Mouse (Mus musculus): ENCODE data around the gene Hist1h2af. TPM values are rescaled to one million over a fixed set of nuclear protein-coding genes. Genes with fewer than 3 reads are reported as not detected.

Hist1h2af gene
- total and polyA plus RNA-seq, 2 experiments from 2014 or later: 2.6 to 369 TPM

DNA sequence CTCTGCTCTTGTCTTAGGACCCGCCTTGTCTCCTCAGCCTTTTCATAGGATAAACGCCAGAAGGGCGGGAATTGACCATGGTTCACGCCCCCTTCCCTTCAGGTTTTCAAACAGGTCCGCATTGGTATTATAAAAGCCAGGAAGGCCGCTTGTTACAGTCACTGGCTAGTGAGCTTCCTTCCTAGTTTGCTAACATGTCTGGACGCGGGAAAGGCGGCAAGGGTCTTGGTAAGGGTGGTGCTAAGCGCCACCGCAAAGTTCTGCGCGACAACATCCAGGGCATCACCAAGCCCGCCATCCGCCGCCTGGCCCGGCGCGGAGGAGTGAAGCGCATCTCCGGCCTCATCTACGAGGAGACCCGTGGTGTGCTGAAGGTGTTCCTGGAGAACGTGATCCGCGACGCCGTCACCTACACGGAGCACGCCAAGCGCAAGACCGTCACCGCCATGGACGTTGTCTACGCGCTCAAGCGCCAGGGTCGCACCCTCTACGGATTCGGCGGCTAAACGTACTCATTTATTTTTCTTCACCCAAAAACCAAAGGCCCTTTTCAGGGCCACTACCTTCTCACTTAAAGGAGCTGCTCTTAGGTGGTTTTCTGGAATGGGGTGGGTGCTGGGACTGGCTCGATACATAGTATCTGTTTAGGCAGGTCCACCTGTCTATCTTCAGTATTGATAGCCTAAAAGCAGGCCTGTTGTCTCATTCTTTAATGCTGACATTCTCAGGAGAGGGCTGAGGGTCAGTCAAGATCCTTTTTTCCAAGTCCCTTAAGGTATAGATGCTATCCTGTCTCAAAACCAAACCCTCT is 47.9 kb downstream of the Hist1h2af start, which contains the start of gene Hist1h4d:
Gene Hist1h4d (plus strand): TSS at position 191 of the 811 bp plus-strand sequence.
- Histone ChIP-seq H3K4me3 (ENCODE audit: low read depth, low read length) (peak within 1 kb of the TSS; percentile 35), H3K27ac (ENCODE audit: low read depth) (peak within 1 kb of the TSS; percentile 63), H3K4me1 (ENCODE audit: control insufficient read depth, insufficient read depth) (peaks cover 22% of the 10 kb centered on the region; the same call in 1 of the 2 replicates), H3K9me3 (replicated peaks; ENCODE audit: control insufficient read depth, low read length) (no peaks in the 10 kb centered on the region), H3K4me2 (ENCODE audit: low read depth, low read length) (peak within 1 kb of the TSS; percentile 57), H3K36me3 (replicated peaks; ENCODE audit: control insufficient read depth, insufficient read depth, low read length) (no peaks in the 10 kb centered on the region), H3K27me3 (ENCODE audit: control insufficient read depth, insufficient read depth, low read length) (no peaks in the 10 kb centered on the region), H3K9ac (replicated peaks; ENCODE audit: low read depth, low read length) (peak within 1 kb of the TSS; percentile 32; the same call in 1 of the 2 replicates)
- ATAC-seq (ENCODE audit: insufficient read depth, low read depth): peak; percentile 84
- TF ChIP-seq CTCF (IDR thresholded peaks at IDR 0.05; ENCODE audit: low read depth) (no peak), EP300 (IDR thresholded peaks at IDR 0.05; ENCODE audit: low read depth) (peak; percentile 96)
- peak; percentile 94 for DNase-seq (ENCODE audit: low spot score)
- under 1% methylated on average over 43 of the region's 43 CpGs for WGBS

DNA sequence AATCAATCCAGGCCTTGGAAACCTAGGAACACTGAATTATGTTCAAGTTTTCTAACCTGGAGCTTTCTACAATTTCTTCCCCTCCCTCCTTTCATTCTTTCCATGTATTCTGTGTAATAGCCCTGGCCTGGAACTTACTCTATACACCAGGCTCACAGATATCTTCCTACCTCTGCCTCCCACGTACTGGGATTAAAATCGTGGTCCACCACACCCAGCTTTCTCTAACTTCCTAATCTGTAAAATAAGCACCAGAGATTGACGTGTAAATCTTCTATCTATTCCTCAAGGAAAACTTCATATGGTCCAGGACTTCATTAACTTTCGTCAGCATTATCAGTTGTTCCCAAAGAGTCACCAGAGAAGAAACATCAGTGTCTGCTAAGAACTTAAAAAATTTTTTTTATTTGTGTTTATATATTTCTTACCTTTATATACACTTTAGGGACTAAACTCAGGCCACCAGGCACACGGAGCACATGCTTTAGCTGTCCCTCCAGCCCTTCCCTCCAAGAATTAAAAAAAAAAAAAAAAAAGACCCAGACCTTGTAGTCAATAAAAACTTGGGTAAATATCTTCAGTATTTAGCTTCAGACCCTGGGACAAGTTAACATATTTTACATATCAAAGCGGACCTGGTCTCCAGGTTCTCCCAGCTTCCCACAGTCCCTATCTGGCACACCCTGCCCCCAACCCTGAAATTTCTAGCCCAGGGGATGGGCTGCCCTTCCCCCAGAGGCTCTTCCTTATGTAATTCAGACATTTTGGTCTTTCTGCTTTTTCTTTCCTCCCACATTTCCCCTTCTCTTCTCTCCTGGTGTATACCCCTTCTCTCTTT is 48.7 kb downstream of the Hist1h2af start:
- no peaks in the 10 kb centered on the region for H3K36me3 ChIP-seq (replicated peaks; ENCODE audit: control insufficient read depth, insufficient read depth, low read length)
- H3K4me1 ChIP-seq (ENCODE audit: control insufficient read depth, insufficient read depth): peaks cover 24% of the 10 kb centered on the region; the same call in 1 of the 2 replicates
- H3K27ac ChIP-seq (ENCODE audit: low read depth): peak overlapping the region; percentile 63
- 29% methylated on average over 6 of the region's 6 CpGs for WGBS
- peak overlapping the region; percentile 32; the same call in 1 of the 2 replicates for H3K9ac ChIP-seq (replicated peaks; ENCODE audit: low read depth, low read length)
- H3K9me3 ChIP-seq (replicated peaks; ENCODE audit: control insufficient read depth, low read length): no peaks in the 10 kb centered on the region
- no peak for DNase-seq (ENCODE audit: low spot score)
- TF ChIP-seq EP300 (IDR thresholded peaks at IDR 0.05; ENCODE audit: low read depth) (no peak), CTCF (IDR thresholded peaks at IDR 0.05; ENCODE audit: low read depth) (no peak)
- H3K27me3 ChIP-seq (ENCODE audit: control insufficient read depth, insufficient read depth, low read length): no peaks in the 10 kb centered on the region
- peak overlapping the region; percentile 35 for H3K4me3 ChIP-seq (ENCODE audit: low read depth, low read length)
- no peak for ATAC-seq (ENCODE audit: insufficient read depth, low read depth)
- H3K4me2 ChIP-seq (ENCODE audit: low read depth, low read length): peak overlapping the region; percentile 57

DNA sequence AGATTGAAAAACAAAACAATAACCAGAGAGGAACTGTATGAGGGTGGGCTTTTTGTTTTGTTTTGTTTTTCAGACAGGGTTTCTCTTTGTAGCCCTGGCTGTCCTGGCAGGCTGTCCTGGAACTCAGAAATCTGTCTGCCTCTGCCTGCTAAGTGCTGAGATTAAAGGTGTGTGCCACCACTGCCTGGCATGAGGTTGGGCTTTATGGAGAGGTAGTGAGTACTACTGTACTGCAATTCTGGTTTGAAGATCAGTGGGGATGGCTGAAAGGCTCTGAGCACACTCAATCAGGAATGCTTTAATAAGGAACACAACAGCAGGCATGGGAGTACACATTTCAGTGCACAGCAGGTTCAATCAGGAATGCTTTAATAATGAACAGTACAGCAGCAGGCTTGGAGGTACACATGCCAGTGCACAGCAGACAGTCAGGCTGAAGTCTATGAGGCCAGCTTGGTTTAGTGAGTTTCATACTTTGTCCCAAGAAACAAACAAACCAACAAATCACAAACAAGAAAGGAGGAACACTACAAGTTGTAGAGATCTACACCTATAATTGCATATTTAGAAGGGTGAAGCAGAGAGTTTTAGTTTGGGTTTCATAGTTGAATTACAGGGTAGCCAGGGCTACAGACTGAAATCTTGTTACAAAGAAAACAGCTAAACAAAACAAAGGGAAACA is 49.8 kb downstream of the Hist1h2af start:
- ATAC-seq (ENCODE audit: insufficient read depth, low read depth): no peak
- H3K4me3 ChIP-seq (ENCODE audit: low read depth, low read length): no peak overlapping the region
- H3K27ac ChIP-seq (ENCODE audit: low read depth): peak overlapping the region; percentile 28; the same call in 1 of the 2 replicates
- H3K27me3 ChIP-seq (ENCODE audit: control insufficient read depth, insufficient read depth, low read length): no peaks in the 10 kb centered on the region
- no peaks in the 10 kb centered on the region for H3K9me3 ChIP-seq (replicated peaks; ENCODE audit: control insufficient read depth, low read length)
- H3K4me2 ChIP-seq (ENCODE audit: low read depth, low read length): no peak overlapping the region
- H3K4me1 ChIP-seq (ENCODE audit: control insufficient read depth, insufficient read depth): peaks cover 24% of the 10 kb centered on the region; the same call in 1 of the 2 replicates
- H3K9ac ChIP-seq (replicated peaks; ENCODE audit: low read depth, low read length): no peak overlapping the region
- no peak for DNase-seq (ENCODE audit: low spot score)
- H3K36me3 ChIP-seq (replicated peaks; ENCODE audit: control insufficient read depth, insufficient read depth, low read length): no peaks in the 10 kb centered on the region
- TF ChIP-seq EP300 (IDR thresholded peaks at IDR 0.05; ENCODE audit: low read depth): no peak
- TF ChIP-seq CTCF (IDR thresholded peaks at IDR 0.05; ENCODE audit: low read depth): no peak

Small RNA genes within 50 kb of the gene (microRNA-seq; reads per million reads assigned to microRNA genes)
- gene Gm44297 (not detected), gene Gm44359 (not detected), gene Gm44394 (not detected), gene n-TStga1 (0.54 reads per million)

Other genes with a start within 250 kb of the Hist1h2af start
Only the 30 nearest of the 34 such genes appear.
- gene Zfp322a, start 164.7 kb upstream of the Hist1h2af start, total RNA-seq (2014; rRNA removed; ENCODE audit: low replicate concordance): 10.0 and 11.9 TPM in 2 replicates
- gene Zfp322a, start 164.7 kb upstream of the Hist1h2af start, polyA plus RNA-seq (2015; fragmentation: Nextera tagmentation; extraction: Ambion mirVana): 27.0 and 28.1 TPM in 2 replicates
- 6.7 and 7.4 TPM in 2 replicates for gene Abt1, start 110.0 kb upstream of the Hist1h2af start, total RNA-seq (2014; rRNA removed; ENCODE audit: low replicate concordance)
- gene Abt1, start 110.0 kb upstream of the Hist1h2af start, polyA plus RNA-seq (2015; fragmentation: Nextera tagmentation; extraction: Ambion mirVana): 6.8 and 7.2 TPM in 2 replicates
- 0.27 TPM in 1 of 2 replicates, not detected in the other for gene Btn1a1, start 68.0 kb upstream of the Hist1h2af start, total RNA-seq (2014; rRNA removed; ENCODE audit: low replicate concordance)
- 0.14 and 0.18 TPM in 2 replicates for gene Btn1a1, start 68.0 kb upstream of the Hist1h2af start, polyA plus RNA-seq (2015; fragmentation: Nextera tagmentation; extraction: Ambion mirVana)
- gene Btn2a2, start 45.0 kb upstream of the Hist1h2af start, total RNA-seq (2014; rRNA removed; ENCODE audit: low replicate concordance): not detected in 2 replicates
- 0.04 and 0.15 TPM in 2 replicates for gene Btn2a2, start 45.0 kb upstream of the Hist1h2af start, polyA plus RNA-seq (2015; fragmentation: Nextera tagmentation; extraction: Ambion mirVana)
- 3,824 and 4,565 TPM in 2 replicates for gene Hist1h4h, start 2.9 kb upstream of the Hist1h2af start, total RNA-seq (2014; rRNA removed; ENCODE audit: low replicate concordance)
- gene Hist1h4h, start 2.9 kb upstream of the Hist1h2af start, polyA plus RNA-seq (2015; fragmentation: Nextera tagmentation; extraction: Ambion mirVana): 30.4 and 37.5 TPM in 2 replicates
- 709 and 989 TPM in 2 replicates for gene Hist1h3g, start 1.5 kb downstream of the Hist1h2af start, total RNA-seq (2014; rRNA removed; ENCODE audit: low replicate concordance)
- 2.4 and 2.5 TPM in 2 replicates for gene Hist1h3g, start 1.5 kb downstream of the Hist1h2af start, polyA plus RNA-seq (2015; fragmentation: Nextera tagmentation; extraction: Ambion mirVana)
- 82.5 and 133 TPM in 2 replicates for gene Hist1h2bh, start 9.5 kb downstream of the Hist1h2af start, total RNA-seq (2014; rRNA removed; ENCODE audit: low replicate concordance)
- 0.25 and 0.31 TPM in 2 replicates for gene Hist1h2bh, start 9.5 kb downstream of the Hist1h2af start, polyA plus RNA-seq (2015; fragmentation: Nextera tagmentation; extraction: Ambion mirVana)
- 441 and 779 TPM in 2 replicates for gene Hist1h3f, start 10.1 kb downstream of the Hist1h2af start, total RNA-seq (2014; rRNA removed; ENCODE audit: low replicate concordance)
- 0.29 and 0.45 TPM in 2 replicates for gene Hist1h3f, start 10.1 kb downstream of the Hist1h2af start, polyA plus RNA-seq (2015; fragmentation: Nextera tagmentation; extraction: Ambion mirVana)
- gene Hist1h4f, start 17.7 kb downstream of the Hist1h2af start, total RNA-seq (2014; rRNA removed; ENCODE audit: low replicate concordance): 2,919 and 3,073 TPM in 2 replicates
- gene Hist1h4f, start 17.7 kb downstream of the Hist1h2af start, polyA plus RNA-seq (2015; fragmentation: Nextera tagmentation; extraction: Ambion mirVana): 0.65 TPM in 1 of 2 replicates, not detected in the other
- 61.7 and 66.1 TPM in 2 replicates for gene Hist1h1d, start 19.4 kb downstream of the Hist1h2af start, total RNA-seq (2014; rRNA removed; ENCODE audit: low replicate concordance)
- gene Hist1h1d, start 19.4 kb downstream of the Hist1h2af start, polyA plus RNA-seq (2015; fragmentation: Nextera tagmentation; extraction: Ambion mirVana): 0.16 and 0.20 TPM in 2 replicates
- 625 and 977 TPM in 2 replicates for gene Hist1h3e, start 28.5 kb downstream of the Hist1h2af start, total RNA-seq (2014; rRNA removed; ENCODE audit: low replicate concordance)
- gene Hist1h3e, start 28.5 kb downstream of the Hist1h2af start, polyA plus RNA-seq (2015; fragmentation: Nextera tagmentation; extraction: Ambion mirVana): 0.70 and 0.97 TPM in 2 replicates
- 171 and 312 TPM in 2 replicates for gene Hist1h2ae, start 37.3 kb downstream of the Hist1h2af start, total RNA-seq (2014; rRNA removed; ENCODE audit: low replicate concordance)
- gene Hist1h2ae, start 37.3 kb downstream of the Hist1h2af start, polyA plus RNA-seq (2015; fragmentation: Nextera tagmentation; extraction: Ambion mirVana): 12.1 and 14.3 TPM in 2 replicates
- gene Hist1h2bg, start 37.5 kb downstream of the Hist1h2af start, total RNA-seq (2014; rRNA removed; ENCODE audit: low replicate concordance): 1,110 and 1,666 TPM in 2 replicates
- gene Hist1h2bg, start 37.5 kb downstream of the Hist1h2af start, polyA plus RNA-seq (2015; fragmentation: Nextera tagmentation; extraction: Ambion mirVana): 2.5 and 4.3 TPM in 2 replicates
- gene Hist1h2bf, start 40.3 kb downstream of the Hist1h2af start, total RNA-seq (2014; rRNA removed; ENCODE audit: low replicate concordance): 603 and 951 TPM in 2 replicates
- 1.3 and 1.6 TPM in 2 replicates for gene Hist1h2bf, start 40.3 kb downstream of the Hist1h2af start, polyA plus RNA-seq (2015; fragmentation: Nextera tagmentation; extraction: Ambion mirVana)
- gene Hist1h2ad, start 40.5 kb downstream of the Hist1h2af start, total RNA-seq (2014; rRNA removed; ENCODE audit: low replicate concordance): 568 and 769 TPM in 2 replicates
- 0.27 and 1.8 TPM in 2 replicates for gene Hist1h2ad, start 40.5 kb downstream of the Hist1h2af start, polyA plus RNA-seq (2015; fragmentation: Nextera tagmentation; extraction: Ambion mirVana)
- gene Hist1h3d, start 41.9 kb downstream of the Hist1h2af start, total RNA-seq (2014; rRNA removed; ENCODE audit: low replicate concordance): 116 and 155 TPM in 2 replicates
- 1.2 and 1.8 TPM in 2 replicates for gene Hist1h3d, start 41.9 kb downstream of the Hist1h2af start, polyA plus RNA-seq (2015; fragmentation: Nextera tagmentation; extraction: Ambion mirVana)
- 1,649 and 2,136 TPM in 2 replicates for gene Hist1h4d, start 47.7 kb downstream of the Hist1h2af start, total RNA-seq (2014; rRNA removed; ENCODE audit: low replicate concordance)
- gene Hist1h4d, start 47.7 kb downstream of the Hist1h2af start, polyA plus RNA-seq (2015; fragmentation: Nextera tagmentation; extraction: Ambion mirVana): 18.8 and 21.2 TPM in 2 replicates
- gene Hist1h2be, start 87.2 kb downstream of the Hist1h2af start, total RNA-seq (2014; rRNA removed; ENCODE audit: low replicate concordance): 253 and 309 TPM in 2 replicates
- gene Hist1h2be, start 87.2 kb downstream of the Hist1h2af start, polyA plus RNA-seq (2015; fragmentation: Nextera tagmentation; extraction: Ambion mirVana): 0.82 and 1.2 TPM in 2 replicates
- 271 and 391 TPM in 2 replicates for gene Hist1h1e, start 88.7 kb downstream of the Hist1h2af start, total RNA-seq (2014; rRNA removed; ENCODE audit: low replicate concordance)
- 5.6 and 6.7 TPM in 2 replicates for gene Hist1h1e, start 88.7 kb downstream of the Hist1h2af start, polyA plus RNA-seq (2015; fragmentation: Nextera tagmentation; extraction: Ambion mirVana)
- gene Hist1h2ac, start 150.0 kb downstream of the Hist1h2af start, total RNA-seq (2014; rRNA removed; ENCODE audit: low replicate concordance): 62.8 and 88.1 TPM in 2 replicates
- 0.45 and 0.49 TPM in 2 replicates for gene Hist1h2ac, start 150.0 kb downstream of the Hist1h2af start, polyA plus RNA-seq (2015; fragmentation: Nextera tagmentation; extraction: Ambion mirVana)
- 253 and 309 TPM in 2 replicates for gene Hist1h2bc, start 150.3 kb downstream of the Hist1h2af start, total RNA-seq (2014; rRNA removed; ENCODE audit: low replicate concordance)
- gene Hist1h2bc, start 150.3 kb downstream of the Hist1h2af start, polyA plus RNA-seq (2015; fragmentation: Nextera tagmentation; extraction: Ambion mirVana): 94.4 and 115 TPM in 2 replicates
- 0.23 and 2.0 TPM in 2 replicates for gene Hist1h1t, start 161.9 kb downstream of the Hist1h2af start, total RNA-seq (2014; rRNA removed; ENCODE audit: low replicate concordance)
- not detected in 2 replicates for gene Hist1h1t, start 161.9 kb downstream of the Hist1h2af start, polyA plus RNA-seq (2015; fragmentation: Nextera tagmentation; extraction: Ambion mirVana)
- 1,145 and 1,607 TPM in 2 replicates for gene Hist1h4c, start 164.5 kb downstream of the Hist1h2af start, total RNA-seq (2014; rRNA removed; ENCODE audit: low replicate concordance)
- gene Hist1h4c, start 164.5 kb downstream of the Hist1h2af start, polyA plus RNA-seq (2015; fragmentation: Nextera tagmentation; extraction: Ambion mirVana): 1.5 and 1.7 TPM in 2 replicates
- 21.4 and 25.9 TPM in 2 replicates for gene Hfe, start 176.9 kb downstream of the Hist1h2af start, total RNA-seq (2014; rRNA removed; ENCODE audit: low replicate concordance)
- 18.0 and 22.3 TPM in 2 replicates for gene Hfe, start 176.9 kb downstream of the Hist1h2af start, polyA plus RNA-seq (2015; fragmentation: Nextera tagmentation; extraction: Ambion mirVana)
- 770 and 1,043 TPM in 2 replicates for gene Hist1h1c, start 204.9 kb downstream of the Hist1h2af start, total RNA-seq (2014; rRNA removed; ENCODE audit: low replicate concordance)
- gene Hist1h1c, start 204.9 kb downstream of the Hist1h2af start, polyA plus RNA-seq (2015; fragmentation: Nextera tagmentation; extraction: Ambion mirVana): 73.4 and 101 TPM in 2 replicates
- gene Hist1h3c, start 211.7 kb downstream of the Hist1h2af start, total RNA-seq (2014; rRNA removed; ENCODE audit: low replicate concordance): 1,907 and 3,007 TPM in 2 replicates
- 1.2 and 1.3 TPM in 2 replicates for gene Hist1h3c, start 211.7 kb downstream of the Hist1h2af start, polyA plus RNA-seq (2015; fragmentation: Nextera tagmentation; extraction: Ambion mirVana)
- 1,542 and 1,547 TPM in 2 replicates for gene Hist1h2bb, start 212.8 kb downstream of the Hist1h2af start, total RNA-seq (2014; rRNA removed; ENCODE audit: low replicate concordance)
- 0.59 and 0.78 TPM in 2 replicates for gene Hist1h2bb, start 212.8 kb downstream of the Hist1h2af start, polyA plus RNA-seq (2015; fragmentation: Nextera tagmentation; extraction: Ambion mirVana)
- gene Hist1h2ab, start 217.2 kb downstream of the Hist1h2af start, total RNA-seq (2014; rRNA removed; ENCODE audit: low replicate concordance): 667 and 733 TPM in 2 replicates
- gene Hist1h2ab, start 217.2 kb downstream of the Hist1h2af start, polyA plus RNA-seq (2015; fragmentation: Nextera tagmentation; extraction: Ambion mirVana): 5.6 and 7.6 TPM in 2 replicates
- 800 and 1,239 TPM in 2 replicates for gene Hist1h3b, start 218.4 kb downstream of the Hist1h2af start, total RNA-seq (2014; rRNA removed; ENCODE audit: low replicate concordance)
- gene Hist1h3b, start 218.4 kb downstream of the Hist1h2af start, polyA plus RNA-seq (2015; fragmentation: Nextera tagmentation; extraction: Ambion mirVana): 3.2 and 3.3 TPM in 2 replicates
- 252 and 267 TPM in 2 replicates for gene Hist1h4b, start 223.1 kb downstream of the Hist1h2af start, total RNA-seq (2014; rRNA removed; ENCODE audit: low replicate concordance)
- gene Hist1h4b, start 223.1 kb downstream of the Hist1h2af start, polyA plus RNA-seq (2015; fragmentation: Nextera tagmentation; extraction: Ambion mirVana): 0.46 and 0.60 TPM in 2 replicates

All from heart, postnatal 0 days (tissue).